Mouse (Mus musculus) MEL (cell line): Measurements from ENCODE around the gene Mpp3. TPM values are rescaled to one million over a fixed set of nuclear protein-coding genes. Genes with fewer than 3 reads are reported as not detected.

ENCODE experiments used
- DNase-seq: peaks from one replicate; pipeline ENCODE4 v3.0.0; 2011; ENCODE audit warnings: low read depth, low spot score
- H3K27ac ChIP-seq: 2 replicates; pipeline ENCODE4 v1.5.1; 2012; ENCODE audit warnings: low read depth, mild to moderate bottlenecking, control low read depth, low read length, moderate library complexity; ENCODE audit not compliant: control insufficient read depth
- H3K27me3 ChIP-seq, 2 experiments: fragments of 150-350 bp in 1 of 2; sonication (generic) in 1 of 2; 2 replicates each; pipeline ENCODE4 v1.6.1; 2012; ENCODE audit warnings: low read length in 2 of 2, mild to moderate bottlenecking in 2 of 2, improper control_type of control experiment in 1 of 2, moderate library complexity in 1 of 2; ENCODE audit not compliant: insufficient read depth in 2 of 2, control insufficient read depth in 1 of 2
- H3K36me3 ChIP-seq, 2 experiments: 2 replicates each; pipeline ENCODE4 v1.6.1; 2012 to 2014; ENCODE audit warnings: low read length in 2 of 2, improper control_type of control experiment in 1 of 2, inconsistent platforms in 1 of 2, mild to moderate bottlenecking in 1 of 2; ENCODE audit not compliant: insufficient read depth in 2 of 2, control insufficient read depth in 1 of 2
- H3K4me1 ChIP-seq, 2 experiments: fragments of 150-350 bp in 1 of 2; sonication (generic) in 1 of 2; 2 replicates each; pipeline ENCODE4 v1.6.1; 2012; ENCODE audit warnings: low read length in 2 of 2, improper control_type of control experiment in 1 of 2, mild to moderate bottlenecking in 1 of 2; ENCODE audit not compliant: insufficient read depth in 2 of 2, control insufficient read depth in 1 of 2
- H3K4me3 ChIP-seq, 2 experiments: fragments of 150-350 bp in 1 of 2; sonication (generic) in 1 of 2; 2 replicates each; pipeline ENCODE4 v1.5.1; 2012; ENCODE audit warnings: low read depth in 2 of 2, low read length in 2 of 2, mild to moderate bottlenecking in 2 of 2, moderate library complexity in 2 of 2, control low read depth in 1 of 2, improper control_type of control experiment in 1 of 2; ENCODE audit not compliant: control insufficient read depth in 1 of 2, insufficient read depth in 1 of 2
- H3K79me2 ChIP-seq: 2 replicates; pipeline ENCODE4 v1.6.1; 2012; ENCODE audit warnings: mild to moderate bottlenecking, low read length, moderate library complexity; ENCODE audit not compliant: control insufficient read depth, poor library complexity, insufficient read depth
- H3K9ac ChIP-seq: 2 replicates; pipeline ENCODE4 v1.6.1; 2012; ENCODE audit warnings: low read depth, mild to moderate bottlenecking, control low read depth, low read length, moderate library complexity; ENCODE audit not compliant: control insufficient read depth, poor library complexity, severe bottlenecking
- H3K9me3 ChIP-seq: fragments of 150-350 bp; sonication (generic); replicated peaks from 2 replicates; pipeline ENCODE4 v1.6.1; 2012; ENCODE audit warnings: mild to moderate bottlenecking, low read length, improper control_type of control experiment, moderate library complexity; ENCODE audit not compliant: insufficient read depth
- BHLHE40 ChIP-seq: IDR thresholded peaks from 2 replicates; pipeline ENCODE4 v1.6.1; 2012; ENCODE audit warnings: low read depth, mild to moderate bottlenecking, inconsistent platforms, low read length, improper control_type of control experiment, borderline replicate concordance
- CHD1 ChIP-seq: IDR thresholded peaks from 2 replicates; pipeline ENCODE4 v1.6.1; 2012; ENCODE audit warnings: low read depth, mild to moderate bottlenecking, inconsistent platforms, low read length, improper control_type of control experiment
- CTCF ChIP-seq, 3 experiments: IDR thresholded peaks in 2 of 3; conservative IDR thresholded peaks in 1 of 3; 2 replicates each; pipeline ENCODE4 v1.5.1; 2011 to 2012; ENCODE audit warnings: low read length in 3 of 3, low read depth in 2 of 3, mild to moderate bottlenecking in 2 of 3, improper control_type of control experiment in 1 of 3, inconsistent platforms in 1 of 3, mixed read lengths in 1 of 3, moderate library complexity in 1 of 3; ENCODE audit not compliant: control insufficient read depth in 1 of 3, insufficient read depth in 1 of 3, poor library complexity in 1 of 3, severe bottlenecking in 1 of 3
- E2F4 ChIP-seq: IDR thresholded peaks from 2 replicates; pipeline ENCODE4 v1.6.1; 2011; ENCODE audit warnings: low read depth, low read length, improper control_type of control experiment, borderline replicate concordance
- ELF1 ChIP-seq: IDR thresholded peaks from 2 replicates; pipeline ENCODE4 v1.6.1; 2014; ENCODE audit warnings: low read depth, mild to moderate bottlenecking, inconsistent platforms, low read length, improper control_type of control experiment, moderate library complexity
- ETS1 ChIP-seq: IDR thresholded peaks from 2 replicates; pipeline ENCODE4 v1.6.1; 2012; ENCODE audit warnings: low read depth, mild to moderate bottlenecking, inconsistent platforms, low read length, improper control_type of control experiment, moderate library complexity
- GABPA ChIP-seq: IDR thresholded peaks from 2 replicates; pipeline ENCODE4 v1.6.1; 2012; ENCODE audit warnings: low read depth, mild to moderate bottlenecking, inconsistent platforms, low read length, improper control_type of control experiment, moderate library complexity
- GATA1 ChIP-seq: IDR thresholded peaks from 2 replicates; pipeline ENCODE4 v1.6.1; 2011; ENCODE audit warnings: low read depth, low read length, improper control_type of control experiment
- MEF2A ChIP-seq: IDR thresholded peaks from 2 replicates; pipeline ENCODE4 v1.6.1; 2014; ENCODE audit warnings: low read depth, mild to moderate bottlenecking, inconsistent platforms, low read length, improper control_type of control experiment; ENCODE audit not compliant: poor library complexity, insufficient replicate concordance, severe bottlenecking; ENCODE audit errors: extremely low read depth
- MXI1 ChIP-seq: IDR thresholded peaks from 2 replicates; pipeline ENCODE4 v1.6.1; 2011; ENCODE audit warnings: mild to moderate bottlenecking, low read depth, low read length, improper control_type of control experiment
- POLR2AphosphoS2 ChIP-seq: IDR thresholded peaks from 2 replicates; pipeline ENCODE4 v1.6.1; 2011; ENCODE audit warnings: low read length, improper control_type of control experiment
- RCOR1 ChIP-seq: IDR thresholded peaks from 2 replicates; pipeline ENCODE4 v1.6.1; 2012; ENCODE audit warnings: low read depth, mild to moderate bottlenecking, inconsistent platforms, low read length, improper control_type of control experiment
- TAL1 ChIP-seq: IDR thresholded peaks from 2 replicates; pipeline ENCODE4 v1.6.1; 2012; ENCODE audit warnings: mild to moderate bottlenecking, inconsistent platforms, low read length, moderate library complexity, mixed read lengths
- TBP ChIP-seq: IDR thresholded peaks from 2 replicates; pipeline ENCODE4 v1.8.0; 2011; ENCODE audit warnings: low read depth, low read length, improper control_type of control experiment
- USF2 ChIP-seq, 2 experiments: IDR thresholded peaks; 2 replicates each; pipeline ENCODE4 v1.6.1; 2011 to 2012; ENCODE audit warnings: improper control_type of control experiment in 2 of 2, low read length in 2 of 2, borderline replicate concordance in 1 of 2, inconsistent platforms in 1 of 2, low read depth in 1 of 2, mild to moderate bottlenecking in 1 of 2; ENCODE audit not compliant: insufficient read depth in 1 of 2
- ZC3H11A ChIP-seq: IDR thresholded peaks from 2 replicates; pipeline ENCODE4 v1.6.1; 2012; ENCODE audit warnings: low read depth, mild to moderate bottlenecking, inconsistent platforms, low read length, improper control_type of control experiment
- ZNF384 ChIP-seq: IDR thresholded peaks from 2 replicates; pipeline ENCODE4 v1.6.1; 2012; ENCODE audit warnings: low read depth, mild to moderate bottlenecking, inconsistent platforms, low read length, improper control_type of control experiment
- polyA plus RNA-seq, 2 experiments: library from polyadenylated mRNA; stranded (reverse) in 1 of 2; unstranded in 1 of 2; fragments of >175 nt in 1 of 2; fragments of >200 nt in 1 of 2; gene quantifications; 2 replicates each; pipeline versions ENCODE4 v1.2.1 to v1.2.4; 2012; ENCODE audit warnings: low replicate concordance in 2 of 2, low read depth in 1 of 2; ENCODE audit not compliant: insufficient read length in 2 of 2, insufficient read depth in 1 of 2, missing spikeins in 1 of 2
- total RNA-seq: library from RNA; depleted of rRNA; stranded (reverse); fragments of 300-350 nt; gene quantifications from 2 replicates; pipeline ENCODE4 v1.2.3, GENCODE M21; 2012

The Mpp3 gene
- total and polyA plus RNA-seq, 3 experiments: 5.5 to 7.1 TPM; not detected in 1

DNA sequence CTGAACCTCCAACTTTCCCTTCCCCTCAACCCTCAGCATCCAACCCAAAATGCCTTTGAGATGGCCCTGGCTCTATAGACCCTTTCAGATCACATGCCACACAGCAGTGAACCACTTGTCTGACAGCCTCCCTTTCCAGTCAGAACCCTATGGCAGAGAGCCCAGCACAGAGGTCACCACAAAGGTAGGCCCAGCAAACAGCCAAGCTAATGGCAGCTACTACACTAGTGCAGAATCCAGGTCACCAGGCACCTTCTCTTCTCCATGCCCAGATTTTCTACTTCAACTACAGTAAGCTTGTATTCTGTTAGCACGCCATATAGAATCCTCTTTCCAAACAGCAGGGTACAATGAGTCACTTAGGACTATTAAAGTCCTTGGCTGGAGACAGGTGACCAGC, 12.1 kb downstream of the Mpp3 start:
- no peak for DNase-seq
- Histone ChIP-seq H3K4me1 (no peaks in the 10 kb centered on the region), H3K27ac (no peak overlapping the region), H3K36me3 (no peaks in the 10 kb centered on the region), H3K9ac (no peak overlapping the region), H3K79me2 (no peaks in the 10 kb centered on the region), H3K27me3 (no peaks in the 10 kb centered on the region), H3K9me3 (no peaks in the 10 kb centered on the region), H3K4me3 (no peak overlapping the region)
- TF ChIP-seq ELF1 (no peak), GABPA (no peak), GATA1 (no peak), ETS1 (no peak), MXI1 (no peak), RCOR1 (no peak), POLR2AphosphoS2 (no peak), CHD1 (no peak), TBP (no peak), E2F4 (no peak), TAL1 (no peak), BHLHE40 (no peak), MEF2A (no peak)

DNA sequence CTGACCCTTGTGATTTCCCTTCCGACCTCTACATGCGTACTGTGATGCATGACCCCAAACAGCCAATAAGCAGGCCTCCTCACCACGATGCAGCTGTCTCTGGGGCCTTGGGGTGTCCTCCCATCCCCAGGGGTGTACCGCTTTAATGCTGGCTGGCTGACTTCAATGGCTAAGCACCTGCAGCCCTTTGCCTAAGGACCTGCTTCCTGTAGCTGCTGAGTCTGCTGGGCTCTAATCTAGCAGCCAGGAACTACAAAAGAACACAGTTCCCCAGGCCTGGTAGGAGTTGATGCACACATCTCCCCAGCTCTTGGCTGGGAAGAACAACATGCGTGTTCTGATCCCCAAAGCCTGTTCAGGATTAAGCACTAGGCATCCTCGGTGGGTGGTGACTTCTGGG, 12.8 kb downstream of the Mpp3 start:
- no peak for DNase-seq
- Histone ChIP-seq H3K9me3 (no peaks in the 10 kb centered on the region), H3K9ac (no peak overlapping the region), H3K27me3 (no peaks in the 10 kb centered on the region), H3K79me2 (no peaks in the 10 kb centered on the region), H3K4me3 (no peak overlapping the region), H3K27ac (no peak overlapping the region), H3K36me3 (no peaks in the 10 kb centered on the region), H3K4me1 (no peaks in the 10 kb centered on the region)
- TF ChIP-seq ZC3H11A (no peak), TBP (no peak), USF2 (IDR thresholded peaks at IDR 0.05; ENCODE audit: borderline replicate concordance in 1 of 2, insufficient read depth in 1 of 2, low read depth in 1 of 2, low read length in 2 of 2) (no peak), ZNF384 (no peak), CTCF (IDR thresholded peaks at IDR 0.05 in 2 of 3, conservative IDR thresholded peaks at IDR 0.05 in 1 of 3; ENCODE audit: control insufficient read depth in 1 of 3, insufficient read depth in 1 of 3, low read depth in 2 of 3, low read length in 3 of 3, poor library complexity in 1 of 3, severe bottlenecking in 1 of 3) (no peak), MXI1 (no peak), BHLHE40 (no peak)
